21 mouse cellular contexts compared by ENCODE assay signal in the genomic region with DNA sequence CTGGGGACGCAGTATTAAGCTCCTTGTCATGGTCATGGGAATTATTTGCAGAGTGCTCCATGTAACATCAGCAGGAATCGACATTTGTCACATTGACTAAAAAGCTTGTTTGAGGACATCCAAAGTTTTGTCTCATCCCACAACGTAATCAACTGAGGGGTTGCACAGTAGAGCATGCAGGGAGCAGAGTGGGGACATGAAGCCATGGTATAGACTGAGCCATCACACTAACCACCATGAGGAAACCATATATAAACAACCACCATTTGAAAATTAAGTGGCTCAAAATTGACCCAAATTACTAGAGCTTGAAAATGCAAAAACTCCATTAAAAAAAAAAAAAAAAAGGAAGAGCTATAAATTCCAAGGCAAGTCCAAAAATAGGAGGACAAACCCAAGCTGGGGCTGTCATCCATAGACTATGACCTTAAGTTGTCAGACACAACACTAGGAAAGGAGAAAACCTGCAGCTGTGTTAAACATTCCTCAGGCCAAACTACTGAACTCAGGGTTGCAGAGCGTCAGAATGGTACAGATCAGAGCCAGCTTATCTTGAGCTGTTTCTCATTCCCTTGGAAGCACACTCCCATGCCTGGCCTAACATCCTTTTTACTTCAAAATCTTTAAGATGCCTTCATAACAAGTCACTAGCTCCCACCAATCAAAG.
A peak's percentile ranks its signal among the peaks of the same experiment; 100 is the strongest.
DNase-seq lines count a peak whose midpoint lies in the region; ATAC-seq and TF ChIP-seq lines count a peak whose summit lies in the region.
"Had no signal": no experiment of that assay in that cellular context is flagged by ENCODE, and none has a peak within 500 bp of the region (broad histone marks: within the 10 kb centered on the region; RNA-seq: fewer than 3 reads in every experiment).

No protein-coding gene starts in this region.

- H3K27ac ChIP-seq in stomach, embryonic 15.5 days: no peak overlapping the region
- no peak overlapping the region for H3K27ac ChIP-seq in stomach, postnatal 0 days (replicated peaks)
- H3K27ac ChIP-seq in kidney, embryonic 15.5 days: peak overlapping the region; percentile 61
- 0 out of 2 replicates have a peak overlapping the region, but pooled peaks have one; percentile 27 for H3K27ac ChIP-seq in stomach, embryonic 16.5 days (ENCODE audit: low read length)
- H3K27ac ChIP-seq: embryonic facial prominence, embryonic 10.5 days; forebrain, embryonic 12.5 days; hindbrain, embryonic 10.5 days; limb, embryonic 12.5 days; liver, embryonic 12.5 days; midbrain, embryonic 15.5 days; neural tube, embryonic 15.5 days had no signal

- intact Hi-C loops in heart, postnatal 10 days (cut with DNase I): no loop called here
- intact Hi-C loops in gastrocnemius, postnatal 14 days (cut with DNase I; ENCODE audit: low total_unique reads): no loop called here

- no peaks in the 10 kb centered on the region for H3K4me1 ChIP-seq in stomach, embryonic 15.5 days
- H3K4me1 ChIP-seq in stomach, postnatal 0 days (replicated peaks; ENCODE audit: control insufficient read depth, insufficient read depth): no peaks in the 10 kb centered on the region
- H3K4me1 ChIP-seq in kidney, embryonic 15.5 days: peaks cover 4% of the 10 kb centered on the region
- no peaks in the 10 kb centered on the region for H3K4me1 ChIP-seq in stomach, embryonic 16.5 days (ENCODE audit: control insufficient read depth, insufficient read depth, low read length)
- H3K4me1 ChIP-seq: embryonic facial prominence, embryonic 10.5 days; forebrain, embryonic 12.5 days; hindbrain, embryonic 10.5 days; limb, embryonic 12.5 days; liver, embryonic 12.5 days; midbrain, embryonic 15.5 days; neural tube, embryonic 15.5 days had no signal

- no peaks in the 10 kb centered on the region for H3K9me3 ChIP-seq in stomach, embryonic 15.5 days
- H3K9me3 ChIP-seq in stomach, postnatal 0 days (ENCODE audit: control insufficient read depth, low read length): no peaks in the 10 kb centered on the region
- no peaks in the 10 kb centered on the region for H3K9me3 ChIP-seq in kidney, embryonic 15.5 days (replicated peaks)
- no peaks in the 10 kb centered on the region for H3K9me3 ChIP-seq in stomach, embryonic 16.5 days (replicated peaks; ENCODE audit: control insufficient read depth, low read length)
- H3K9me3 ChIP-seq: embryonic facial prominence, embryonic 10.5 days; forebrain, embryonic 12.5 days; heart, embryonic 12.5 days; hindbrain, embryonic 10.5 days; limb, embryonic 12.5 days; liver, embryonic 12.5 days; midbrain, embryonic 15.5 days; neural tube, embryonic 15.5 days had no signal

- TF ChIP-seq EP300 in stomach, postnatal 0 days (optimal IDR thresholded peaks at IDR 0.05): no peak

- no peak overlapping the region for H3K4me3 ChIP-seq in stomach, embryonic 15.5 days (replicated peaks)
- no peak overlapping the region for H3K4me3 ChIP-seq in stomach, postnatal 0 days (ENCODE audit: low read depth, low read length)
- no peak overlapping the region for H3K4me3 ChIP-seq in kidney, embryonic 15.5 days (replicated peaks)
- no peak overlapping the region for H3K4me3 ChIP-seq in stomach, embryonic 16.5 days (replicated peaks; ENCODE audit: low read length)
- H3K4me3 ChIP-seq: embryonic facial prominence, embryonic 10.5 days; forebrain, embryonic 12.5 days; heart, embryonic 12.5 days; hindbrain, embryonic 10.5 days; limb, embryonic 12.5 days; liver, embryonic 12.5 days; midbrain, embryonic 15.5 days; neural tube, embryonic 15.5 days had no signal

- H3K27me3 ChIP-seq in stomach, embryonic 15.5 days (replicated peaks): no peaks in the 10 kb centered on the region
- H3K27me3 ChIP-seq in stomach, postnatal 0 days (ENCODE audit: control insufficient read depth, insufficient read depth, low read length): no peaks in the 10 kb centered on the region
- no peaks in the 10 kb centered on the region for H3K27me3 ChIP-seq in kidney, embryonic 15.5 days
- no peaks in the 10 kb centered on the region for H3K27me3 ChIP-seq in stomach, embryonic 16.5 days (ENCODE audit: control insufficient read depth, insufficient read depth, low read length)
- H3K27me3 ChIP-seq: forebrain, embryonic 12.5 days; heart, embryonic 12.5 days; limb, embryonic 12.5 days; liver, embryonic 12.5 days; midbrain, embryonic 15.5 days; neural tube, embryonic 15.5 days had no signal

- ATAC-seq in stomach, embryonic 15.5 days (ENCODE audit: insufficient read depth, low FRiP score, low read depth): 0 out of 2 replicates have a peak, but pooled peaks have one; percentile 31
- no peak for ATAC-seq in stomach, postnatal 0 days (ENCODE audit: low FRiP score, low TSS enrichment)
- peak; percentile 85 for ATAC-seq in kidney, embryonic 15.5 days (replicated peaks; ENCODE audit: low FRiP score)
- ATAC-seq in stomach, embryonic 16.5 days (ENCODE audit: insufficient read depth, low FRiP score): peak; percentile 73
- ATAC-seq: liver, embryonic 12.5 days; midbrain, embryonic 15.5 days had no signal

- H3K36me3 ChIP-seq in stomach, embryonic 15.5 days: no peaks in the 10 kb centered on the region
- no peaks in the 10 kb centered on the region for H3K36me3 ChIP-seq in stomach, postnatal 0 days (ENCODE audit: control insufficient read depth, insufficient read depth, low read length)
- H3K36me3 ChIP-seq in kidney, embryonic 15.5 days: no peaks in the 10 kb centered on the region
- H3K36me3 ChIP-seq in stomach, embryonic 16.5 days (ENCODE audit: control insufficient read depth, insufficient read depth, low read length): no peaks in the 10 kb centered on the region
- H3K36me3 ChIP-seq: embryonic facial prominence, embryonic 10.5 days; forebrain, embryonic 12.5 days; heart, embryonic 12.5 days; hindbrain, embryonic 10.5 days; limb, embryonic 12.5 days; liver, embryonic 12.5 days; midbrain, embryonic 15.5 days; neural tube, embryonic 15.5 days had no signal

- no peak overlapping the region for H3K9ac ChIP-seq in stomach, embryonic 15.5 days
- no peak overlapping the region for H3K9ac ChIP-seq in stomach, postnatal 0 days (ENCODE audit: low read length)
- H3K9ac ChIP-seq in kidney, embryonic 15.5 days: no peak overlapping the region
- H3K9ac ChIP-seq in stomach, embryonic 16.5 days (ENCODE audit: low read length): no peak overlapping the region
- H3K9ac ChIP-seq: forebrain, embryonic 12.5 days; heart, embryonic 12.5 days; limb, embryonic 12.5 days; liver, embryonic 12.5 days; midbrain, embryonic 15.5 days; neural tube, embryonic 15.5 days had no signal

- WGBS in stomach, embryonic 15.5 days: 54% methylated on average over 4 of the region's 4 CpGs
- WGBS in stomach, postnatal 0 days: 61% methylated on average over 4 of the region's 4 CpGs
- WGBS in kidney, embryonic 15.5 days: 58% methylated on average over 4 of the region's 4 CpGs
- WGBS in stomach, embryonic 16.5 days: 53% methylated on average over 4 of the region's 4 CpGs

- no peak for TF ChIP-seq CTCF in stomach, postnatal 0 days (IDR thresholded peaks at IDR 0.05; ENCODE audit: low read depth)

- peak; percentile 18 to 29 for DNase-seq in heart, postnatal 10 days
- no peak for DNase-seq in heart, adult 8-10 months (ENCODE audit: low spot score)
- DNase-seq in stomach, postnatal 0 days (ENCODE audit: low spot score): no peak
- no peak for DNase-seq in adrenal gland, postnatal 4 days (ENCODE audit: low spot score in 2 of 2)
- no peak for DNase-seq in gastrocnemius, postnatal 14 days
- DNase-seq: B cell, adult 2 months; cerebellum, adult 2 months; gastrocnemius, postnatal 25 days; lung, postnatal 36 days; right cerebral cortex, postnatal 14 days had no signal

- no peak overlapping the region for H3K4me2 ChIP-seq in stomach, embryonic 15.5 days
- no peak overlapping the region for H3K4me2 ChIP-seq in stomach, postnatal 0 days (replicated peaks; ENCODE audit: low read depth)
- no peak overlapping the region for H3K4me2 ChIP-seq in kidney, embryonic 15.5 days
- no peak overlapping the region for H3K4me2 ChIP-seq in stomach, embryonic 16.5 days (ENCODE audit: low read depth, low read length)
- H3K4me2 ChIP-seq: forebrain, embryonic 12.5 days; heart, embryonic 12.5 days; limb, embryonic 12.5 days; liver, embryonic 12.5 days; midbrain, embryonic 15.5 days; neural tube, embryonic 15.5 days had no signal

Comparison
In these comparisons a context has a peak if more than half of its experiments do, and no peak if none do; other contexts are left out.
1. DNase-seq: peak in heart, postnatal 10 days (2 of 2); none in heart, adult 8-10 months (single experiment), stomach, postnatal 0 days (single experiment), adrenal gland, postnatal 4 days (0 of 2) and gastrocnemius, postnatal 14 days (single experiment).
2. H3K27ac ChIP-seq: peak in kidney, embryonic 15.5 days (single experiment) and stomach, embryonic 16.5 days (single experiment); none in stomach, embryonic 15.5 days (single experiment) and stomach, postnatal 0 days (single experiment).